Mouse (Mus musculus): ENCODE results near the gene Fam3c.

Gene Fam3c

GRCm38 (mm10) chr6:22354031-22354430, 2.0 kb downstream of the Fam3c start:
- DNase-seq (ENCODE audit: low read depth), result no peak

DNA sequence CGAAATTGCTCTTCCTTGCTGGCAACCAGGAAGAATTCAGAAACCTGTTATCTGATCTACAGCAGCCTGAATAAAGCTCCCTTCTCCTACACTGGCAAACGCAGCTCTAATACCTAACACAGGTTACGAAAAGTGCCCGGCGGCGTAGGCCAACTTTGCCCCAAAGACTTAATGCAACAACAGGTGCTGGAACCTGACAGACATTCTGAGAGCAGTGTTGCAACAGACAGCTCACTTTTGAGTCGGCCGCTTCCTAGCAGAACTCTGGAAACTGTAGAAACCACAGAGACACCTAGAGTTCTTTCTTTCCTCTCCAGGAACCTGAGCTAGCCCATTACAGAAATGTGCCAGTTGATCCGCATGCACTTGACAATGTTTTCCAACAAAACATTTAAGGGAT, 4.5 kb downstream of the Fam3c start:
- DNase-seq (ENCODE audit: low read depth), result no peak

DNA sequence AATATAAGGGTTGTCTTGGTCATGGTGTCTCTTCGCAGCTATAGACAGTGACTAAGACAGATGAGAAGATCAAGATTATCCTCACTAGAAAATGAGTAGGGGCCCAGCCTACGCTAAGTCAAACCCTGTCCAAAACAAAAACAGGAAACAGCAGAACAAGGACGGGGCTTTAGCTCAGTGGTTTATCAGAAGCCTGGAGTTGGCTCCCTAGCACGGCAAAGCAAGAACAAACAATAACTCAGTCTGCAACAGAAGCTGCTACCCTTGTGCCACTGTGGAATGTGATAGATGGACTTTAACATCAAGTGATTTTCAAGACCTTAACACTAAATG, 5.8 kb downstream of the Fam3c start:
- no peak for DNase-seq (ENCODE audit: low read depth)

- DNase-seq (ENCODE audit: low read depth), result no peak
Measured at GRCm38 (mm10) chr6:22349531-22350238, 6.4 kb downstream of the Fam3c start.

DNA sequence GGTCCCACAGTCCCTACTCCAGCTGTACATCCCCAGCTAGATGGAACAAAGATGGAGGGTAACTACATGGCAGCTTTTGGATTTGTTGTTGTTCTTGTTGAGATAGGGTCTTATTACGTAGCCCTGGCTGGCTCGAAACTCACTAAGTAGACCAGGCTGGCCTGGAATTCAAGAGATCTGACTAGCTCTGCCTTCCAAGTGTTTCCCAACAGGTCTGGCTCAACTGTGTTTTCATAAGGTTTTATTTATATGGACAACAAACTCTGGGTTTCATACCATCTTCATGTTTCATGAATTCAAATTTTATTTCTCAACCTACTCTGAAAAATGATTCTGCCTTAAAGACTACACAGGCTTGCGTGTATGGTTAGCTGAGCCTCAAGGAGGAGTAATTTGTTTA, 7.1 kb downstream of the Fam3c start:
- DNase-seq (ENCODE audit: low read depth), result no peak

DNA sequence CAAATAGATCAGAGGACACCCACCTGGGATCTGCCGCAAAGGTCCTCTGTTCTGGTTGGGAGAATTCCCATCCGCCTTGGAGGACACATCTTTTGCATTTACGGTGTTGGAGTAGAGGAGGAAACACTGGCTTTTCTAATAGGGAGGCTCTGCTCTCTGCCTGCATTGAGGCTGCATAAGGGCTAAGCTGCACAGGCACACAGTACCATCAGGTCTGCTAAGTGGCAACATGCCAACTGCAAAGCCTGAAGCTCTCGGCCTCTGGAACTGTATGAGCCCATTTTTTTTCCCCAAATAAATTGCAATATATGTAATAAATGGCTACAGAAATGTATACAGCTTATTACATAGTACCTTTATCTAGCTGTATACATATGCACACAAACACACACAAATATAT, 7.9 kb downstream of the Fam3c start:
- no peak for DNase-seq (ENCODE audit: low read depth)

DNA sequence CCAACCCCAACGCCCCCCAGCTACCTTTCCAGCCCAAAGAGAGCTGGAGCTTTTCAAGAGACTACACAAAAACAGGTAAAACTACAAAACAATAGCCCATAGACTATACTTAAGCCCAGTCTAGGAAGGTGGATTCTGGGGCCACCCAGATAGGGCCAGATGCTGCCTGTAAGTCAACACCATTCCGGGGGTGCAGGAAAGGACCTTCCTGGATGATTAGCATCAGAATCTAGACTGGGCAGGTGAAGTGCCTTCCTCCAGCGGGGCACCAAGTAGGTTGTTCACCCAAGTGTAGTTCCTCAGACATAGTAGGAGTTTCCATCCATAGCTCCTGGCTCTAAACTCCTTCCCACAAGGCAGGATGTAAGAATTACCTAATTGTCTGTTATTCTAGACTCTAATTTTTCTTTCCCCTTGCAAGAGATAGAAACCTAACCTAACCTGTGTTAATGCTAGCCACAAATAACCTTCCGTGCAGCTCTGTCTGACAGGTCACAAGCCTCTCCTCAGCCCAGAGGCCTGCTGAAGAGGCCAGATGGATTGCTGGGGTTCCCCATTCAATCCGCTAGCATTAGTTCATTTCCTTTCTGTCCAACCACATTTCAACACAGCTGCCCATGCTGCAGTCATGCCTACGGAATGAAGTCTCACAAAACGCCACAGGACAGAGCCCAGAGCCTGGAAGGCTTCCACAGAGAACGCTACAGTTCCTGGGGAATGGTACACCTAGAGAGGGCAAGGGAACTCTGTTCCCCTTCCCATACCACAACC, 8.7 kb downstream of the Fam3c start:
- no peak for DNase-seq (ENCODE audit: low read depth)

DNA sequence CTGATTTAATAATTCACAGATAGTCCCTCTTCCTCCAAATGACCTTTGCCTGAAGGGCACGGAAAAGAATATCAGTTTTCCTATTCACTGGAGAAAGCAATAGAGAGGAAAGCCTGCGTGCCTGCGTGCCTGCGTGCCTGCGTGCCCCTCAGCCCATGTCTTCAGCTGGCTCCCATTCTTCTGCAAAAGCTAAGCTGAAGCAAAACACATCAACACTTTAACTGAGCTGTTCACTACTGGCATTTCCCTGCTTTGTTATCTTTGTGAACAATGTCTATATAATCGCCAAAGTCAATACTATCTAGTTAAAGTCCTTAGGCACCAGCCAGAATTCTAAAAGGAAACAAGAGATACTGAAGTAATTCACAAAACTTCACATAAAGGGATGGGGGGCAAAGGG, 11.6 kb downstream of the Fam3c start:
- DNase-seq (ENCODE audit: low read depth), result no peak

DNA sequence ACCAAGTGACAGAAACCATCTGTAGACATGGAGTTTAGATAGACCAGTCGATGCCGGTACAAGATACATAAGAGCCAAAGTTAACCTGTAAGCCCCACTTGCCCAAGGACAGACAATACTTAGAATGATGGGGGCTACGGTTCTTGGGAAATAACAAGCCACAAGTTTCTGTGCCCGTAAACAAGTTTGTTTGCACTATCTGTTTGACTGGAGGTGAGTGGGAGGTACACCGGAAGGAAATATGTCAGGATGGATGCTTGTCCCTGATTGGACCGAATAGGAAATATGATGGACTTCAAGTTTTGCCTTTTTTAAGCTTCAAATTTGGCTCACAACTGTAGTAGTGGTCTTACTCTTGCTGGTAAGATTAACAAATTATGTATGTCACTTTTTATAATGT, 12.3 kb downstream of the Fam3c start:
- no peak for DNase-seq (ENCODE audit: low read depth)

GRCm38 (mm10) chr6:22343292-22343691, 12.8 kb downstream of the Fam3c start:
- DNase-seq (ENCODE audit: low read depth), result no peak

GRCm38 (mm10) chr6:22340779-22341178, 15.3 kb downstream of the Fam3c start:
- DNase-seq (ENCODE audit: low read depth), result no peak

DNA sequence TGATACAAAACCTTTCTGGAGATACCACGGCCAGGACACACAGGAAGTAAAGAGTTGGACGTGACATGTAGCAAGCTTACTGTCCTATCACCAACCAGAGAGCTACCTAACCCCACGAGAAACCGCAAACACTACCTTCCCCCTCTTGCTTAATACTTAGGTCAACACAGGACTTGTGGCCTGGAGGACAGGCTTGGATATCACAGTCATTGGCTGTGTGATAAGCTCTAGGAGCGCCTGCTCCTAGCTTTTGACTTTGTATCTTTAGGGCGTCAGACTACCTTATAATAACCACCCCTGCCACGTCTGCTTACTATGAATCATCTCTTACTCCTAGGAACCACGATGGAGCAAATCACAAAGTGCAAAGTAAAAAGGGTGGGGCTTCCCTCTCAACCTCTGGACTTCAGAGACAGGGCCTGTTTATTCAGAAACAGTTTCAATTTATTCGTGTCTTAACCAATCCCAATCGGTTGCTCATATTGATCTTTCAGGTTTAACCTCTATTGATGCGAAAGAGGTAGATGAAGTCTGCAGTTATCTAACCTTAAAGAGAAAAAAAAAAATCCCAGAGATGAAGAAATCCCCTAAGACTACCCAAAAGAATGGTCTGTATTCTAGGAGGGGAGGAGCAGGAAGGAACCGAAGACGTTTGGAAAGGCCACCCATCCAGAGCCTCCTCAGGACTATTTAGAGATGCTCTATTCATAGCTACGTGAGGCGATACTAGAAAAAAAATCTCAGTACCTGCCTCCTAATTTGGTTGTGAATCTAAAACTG, 16.1 kb downstream of the Fam3c start:
- no peak for DNase-seq (ENCODE audit: low read depth)

DNA sequence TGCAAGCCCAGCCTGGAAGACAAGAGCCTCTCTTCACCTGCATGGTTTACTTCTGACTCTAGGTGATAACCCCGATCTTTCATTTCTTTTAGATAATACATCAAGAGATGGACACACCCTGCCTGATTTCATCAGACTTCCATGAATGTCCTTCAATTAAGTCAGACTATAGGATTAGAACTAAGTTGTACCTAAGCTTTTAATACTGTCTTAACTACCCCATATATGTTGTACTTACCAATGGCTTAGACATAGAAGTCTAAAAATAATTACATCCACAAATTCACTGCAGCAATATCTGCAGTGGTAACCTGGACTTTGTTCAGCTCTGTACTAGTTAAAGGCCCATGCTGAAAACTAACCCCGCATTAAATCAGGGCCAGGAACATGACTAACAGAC, 23.5 kb downstream of the Fam3c start:
- DNase-seq (ENCODE audit: low read depth), result no peak

DNA sequence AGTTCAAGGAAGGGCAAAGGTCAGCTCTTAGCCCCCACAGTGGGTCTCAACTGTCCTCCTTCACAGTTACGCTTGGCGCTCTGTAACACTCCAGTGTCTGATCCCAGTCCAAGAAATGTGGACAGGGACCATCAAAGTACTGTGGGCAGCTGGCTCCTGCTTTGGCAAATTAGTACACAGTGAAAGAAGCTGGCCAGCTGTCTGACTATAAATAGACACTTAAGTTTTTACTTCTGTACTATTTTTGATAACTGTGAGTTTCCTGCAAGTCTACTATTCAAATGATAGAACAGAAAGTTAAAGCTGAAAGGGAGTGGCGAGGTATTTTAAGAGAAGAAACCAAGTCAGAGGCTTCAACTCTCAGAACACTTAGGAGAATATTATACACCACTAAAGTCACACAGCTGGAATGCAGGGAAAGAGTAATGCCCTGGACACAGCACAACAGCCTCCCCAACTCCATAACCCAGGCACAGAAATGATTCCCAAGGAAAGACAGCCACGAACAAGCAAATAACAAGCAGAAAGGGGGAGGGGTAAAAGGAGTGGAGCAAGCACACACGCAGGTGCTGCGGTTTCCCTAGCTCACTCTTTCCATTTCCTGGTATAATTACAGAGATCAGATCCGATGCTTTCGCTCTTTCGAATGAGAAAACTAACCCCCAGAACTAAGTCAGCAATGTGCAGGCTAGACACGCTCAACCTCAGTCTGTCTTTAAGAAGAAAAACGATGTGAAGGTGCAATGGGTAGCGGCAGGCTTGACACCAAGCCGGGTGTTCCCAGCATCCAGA, 25.7 kb downstream of the Fam3c start:
- no peak for DNase-seq (ENCODE audit: low read depth)

GRCm38 (mm10) chr6:22327931-22328330, 28.1 kb downstream of the Fam3c start:
- DNase-seq (ENCODE audit: low read depth), result no peak

GRCm38 (mm10) chr6:22327091-22327490, 29.0 kb downstream of the Fam3c start:
- DNase-seq (ENCODE audit: low read depth), result no peak

DNA sequence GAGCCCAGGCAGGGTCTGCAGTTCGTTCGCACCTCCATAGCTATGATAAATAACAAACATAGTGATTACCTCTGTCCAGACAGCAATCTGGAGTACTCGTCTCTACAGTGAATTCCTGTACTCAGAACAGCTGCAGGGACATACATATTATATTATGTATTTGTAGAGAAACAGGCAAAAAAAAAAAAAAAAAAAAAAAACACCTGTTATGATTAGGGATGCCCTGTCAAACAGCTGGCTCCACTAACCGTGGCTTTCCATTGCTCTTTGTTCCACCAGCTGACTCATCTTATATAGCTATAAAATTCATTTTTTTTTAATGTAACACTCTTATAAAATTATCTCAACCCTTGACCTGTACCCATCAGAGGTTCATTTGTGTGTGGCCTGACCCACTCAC, 29.8 kb downstream of the Fam3c start:
- DNase-seq (ENCODE audit: low read depth), result no peak

DNA sequence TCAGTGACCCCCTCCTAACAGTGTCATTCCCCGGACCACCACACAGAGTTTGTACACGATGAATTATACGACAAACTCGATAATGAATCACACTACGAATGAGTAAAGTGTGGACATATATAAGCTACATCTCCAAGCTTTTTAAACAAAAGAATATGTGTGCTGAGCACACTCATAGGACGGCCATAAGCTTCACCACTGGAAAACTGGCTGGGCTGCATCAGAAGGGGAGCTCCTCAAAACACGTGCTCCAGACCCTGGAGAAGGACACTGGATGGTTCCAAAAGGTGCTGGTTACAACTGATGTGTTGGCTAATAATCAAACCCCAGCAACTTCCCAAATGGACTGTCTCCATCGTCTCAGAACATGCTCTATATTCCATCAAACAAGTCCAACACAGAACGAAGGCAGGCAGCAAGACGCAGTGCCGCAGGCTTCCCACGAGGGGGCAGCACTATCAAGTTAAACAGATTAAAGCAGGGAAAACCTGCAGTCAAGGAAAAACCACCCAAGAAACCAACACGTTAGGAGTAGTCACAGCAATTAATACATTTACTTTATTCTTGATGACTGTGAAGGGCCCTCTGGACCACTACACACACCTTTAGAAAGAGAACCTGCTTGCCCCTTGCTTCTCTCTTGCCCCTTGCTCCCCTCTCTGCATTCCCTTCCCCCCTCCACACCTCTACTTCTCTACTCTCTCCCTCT, 30.5 kb downstream of the Fam3c start:
- peak; percentile 42 for DNase-seq (ENCODE audit: low read depth)

DNA sequence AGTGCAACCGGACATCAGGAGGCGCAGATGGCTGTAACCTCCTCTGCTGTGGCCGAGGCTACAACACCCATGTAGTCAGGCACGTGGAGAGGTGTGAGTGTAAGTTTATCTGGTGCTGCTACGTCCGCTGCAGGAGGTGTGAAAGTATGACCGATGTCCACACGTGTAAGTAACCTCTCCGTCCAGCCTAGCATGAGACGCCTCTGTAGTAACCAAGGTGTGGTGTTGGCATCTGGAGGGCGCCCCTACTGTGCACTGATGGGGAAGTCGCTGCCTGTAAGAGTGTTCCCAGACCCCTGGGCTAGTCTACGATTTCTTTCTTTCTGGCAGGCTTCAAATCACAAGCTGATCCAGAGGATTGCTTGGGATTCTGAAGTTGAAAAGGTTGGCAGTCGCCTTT, 58.0 kb downstream of the Fam3c start:
- DNase-seq (ENCODE audit: low read depth), result no peak

- DNase-seq (ENCODE audit: low read depth), result no peak
Measured at GRCm38 (mm10) chr6:22297028-22297427, 59.0 kb downstream of the Fam3c start.

DNA sequence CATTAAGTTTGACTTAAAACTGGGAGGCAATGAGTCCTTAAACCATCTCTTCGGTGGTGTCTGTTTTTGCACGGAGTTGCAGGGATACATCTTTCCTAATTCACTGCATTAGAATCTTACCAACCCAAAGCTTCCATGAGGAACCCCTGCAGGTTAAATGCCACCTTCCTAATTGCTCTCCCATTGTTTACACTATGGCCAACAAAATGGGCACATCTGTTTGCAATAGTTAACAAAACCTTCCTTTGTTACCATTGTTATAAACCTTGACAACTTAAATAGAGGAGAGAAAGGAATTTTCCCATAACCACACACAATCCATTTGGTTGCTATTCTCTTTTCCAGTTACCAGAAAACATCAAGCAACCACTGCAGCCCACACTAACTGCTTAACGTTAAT, 62.1 kb downstream of the Fam3c start:
- DNase-seq (ENCODE audit: low read depth), result no peak

- DNase-seq (ENCODE audit: low read depth), result no peak
Measured at GRCm38 (mm10) chr6:22292056-22292455, 64.0 kb downstream of the Fam3c start.

All from c-Kit-positive CD71-positive TER-119-negative erythroid progenitor cells, embryonic 14.5 days (primary cell).